ENCODE assay signal across 24 mouse cellular contexts in genomic region chr1:87789665-87790064, GRCm38 (mm10). TPM values are rescaled to one million over a fixed set of nuclear protein-coding genes. Genes with fewer than 3 reads are reported as not detected.
DNase-seq lines count a peak whose midpoint lies in the region; TF ChIP-seq lines count a peak whose summit lies in the region.
"Had no signal": no experiment of that assay in that cellular context is flagged by ENCODE, and none has a peak within 500 bp of the region (broad histone marks: within the 10 kb centered on the region; RNA-seq: fewer than 3 reads in every experiment).

No protein-coding gene starts in this region.

- WGBS in cerebellum, adult 2 months, result 53% methylated on average over 8 of the region's 8 CpGs

- H3K4me3 ChIP-seq in cerebellum, adult 2 months (replicated peaks; ENCODE audit: insufficient read depth, low read depth, low read length), result no peak overlapping the region
- H3K4me3 ChIP-seq: forebrain, embryonic 10.5 days; forebrain, embryonic 13.5 days; heart, embryonic 12.5 days; heart, embryonic 15.5 days; hindbrain, embryonic 10.5 days; hindbrain, embryonic 13.5 days; intestine, embryonic 15.5 days; kidney, embryonic 15.5 days had no signal

- no peaks in the 10 kb centered on the region for H3K27me3 ChIP-seq in cerebellum, adult 2 months (ENCODE audit: control insufficient read depth, insufficient read depth, low read length)
- H3K27me3 ChIP-seq: forebrain, embryonic 13.5 days; heart, embryonic 12.5 days; heart, embryonic 15.5 days; hindbrain, embryonic 13.5 days; intestine, embryonic 15.5 days; kidney, embryonic 15.5 days had no signal

- H3K27ac ChIP-seq in cerebellum, adult 2 months (ENCODE audit: insufficient read depth, low read length), result no peak overlapping the region
- H3K27ac ChIP-seq: forebrain, embryonic 10.5 days; forebrain, embryonic 13.5 days; heart, embryonic 15.5 days; hindbrain, embryonic 10.5 days; hindbrain, embryonic 13.5 days; intestine, embryonic 15.5 days; kidney, embryonic 15.5 days had no signal

- no peak for TF ChIP-seq CTCF in cerebellum, adult 2 months (IDR thresholded peaks at IDR 0.05; ENCODE audit: borderline replicate concordance, insufficient read depth, low read depth, low read length)

- TF ChIP-seq POLR2A in cerebellum, adult 2 months (IDR thresholded peaks at IDR 0.05; ENCODE audit: borderline replicate concordance, insufficient read depth, low read length), result no peak

- peak; percentile 29 for DNase-seq in adrenal gland, postnatal 14 days
- no peak for DNase-seq in adrenal gland, postnatal 4 days (ENCODE audit: low spot score in 2 of 2)
- DNase-seq in cerebellum, adult 2 months, result peak; percentile 41 to 49
- DNase-seq in cerebellum, adult 9-10 months, result no peak
- peak; percentile 91 for DNase-seq in heart, adult 11 months
- no peak for DNase-seq in heart, adult 8-10 months (ENCODE audit: low spot score)
- peak; percentile 23 to 25 for DNase-seq in cerebellum, postnatal 36 days
- DNase-seq in embryo, embryonic 10.5 days (ENCODE audit: low spot score), result no peak
- DNase-seq: adrenal gland, postnatal 10 days; embryo, embryonic 11 days; gastrocnemius, postnatal 10 days; gastrocnemius, postnatal 36 days; heart, postnatal 10 days; heart, postnatal 36 days; kidney, adult 11 months; kidney, adult 8-10 months had no signal

- H3K4me1 ChIP-seq in cerebellum, adult 2 months (ENCODE audit: control insufficient read depth, insufficient read depth, low read length), result peaks cover 15% of the 10 kb centered on the region
- H3K4me1 ChIP-seq: forebrain, embryonic 10.5 days; forebrain, embryonic 13.5 days; heart, embryonic 12.5 days; heart, embryonic 15.5 days; hindbrain, embryonic 10.5 days; hindbrain, embryonic 13.5 days had no signal

RNA-seq across cellular contexts. Expression of gene Sag, which starts 13.8 kb away (rescaled TPM):
- 1.7 and 2.2 TPM in 2 replicates for total RNA-seq in adrenal gland, postnatal 14 days (2021)
- 1 to 10 TPM; 1.7 to 2.0 TPM for total RNA-seq in adrenal gland, postnatal 4 days (2021)
- polyA plus RNA-seq in cerebellum, adult 2 months (2012; rRNA removed), result 0.78 and 0.80 TPM in 2 replicates
- total RNA-seq in heart, adult 8-10 months (2022), result under 1 TPM; 0.14 to 0.63 (median 0.25) TPM

RNA-seq across cellular contexts. Expression of gene Atg16l1, which starts 34.0 kb away (rescaled TPM):
- total RNA-seq in adrenal gland, postnatal 14 days (2021), result 35.3 and 37.2 TPM in 2 replicates
- total RNA-seq in adrenal gland, postnatal 4 days (2021), result 10 to 100 TPM; 41.8 to 44.7 TPM
- polyA plus RNA-seq in cerebellum, adult 2 months (2012; rRNA removed), result 65.6 and 66.4 TPM in 2 replicates
- 10 to 100 TPM; 24.6 to 29.5 (median 28.9) TPM for total RNA-seq in heart, adult 8-10 months (2022)

Comparison
In these comparisons a context has a peak if more than half of its experiments do, and no peak if none do; other contexts are left out.
1. DNase-seq: peak in adrenal gland, postnatal 14 days (single experiment), cerebellum, adult 2 months (2 of 2), heart, adult 11 months (single experiment) and cerebellum, postnatal 36 days (2 of 2); none in adrenal gland, postnatal 4 days (0 of 2), cerebellum, adult 9-10 months (single experiment), heart, adult 8-10 months (single experiment) and embryo, embryonic 10.5 days (single experiment).